Mouse (Mus musculus) stomach, postnatal 0 days (tissue): ENCODE measurements around the gene Gm21977. TPM values are rescaled to one million over a fixed set of nuclear protein-coding genes. Genes with fewer than 3 reads are reported as not detected.
"Not testable (repeated sequence)": the region's sequence is repeated elsewhere in the genome, so short reads cannot be mapped to it uniquely, and the experiment has no call there.

ENCODE experiments used
- ATAC-seq: fragments of 200-750 bp; cut with Nextera tagmentation; 2 replicates; pipeline ENCODE4 v1.8.0; 2017; ENCODE audit not compliant: low FRiP score, low TSS enrichment
- DNase-seq: peaks from one replicate; pipeline ENCODE4 v3.0.0-alpha.2; 2016; ENCODE audit warnings: low spot score
- H3K27ac ChIP-seq: fragments of 300-500 bp; sonication (generic); replicated peaks from 2 replicates; pipeline ENCODE4 v1.5.1; 2014; ENCODE audit warnings: mild to moderate bottlenecking, control low read depth
- H3K27me3 ChIP-seq: fragments of 300-500 bp; sonication (generic); 2 replicates; pipeline ENCODE4 v1.6.1; 2014; ENCODE audit warnings: low read length; ENCODE audit not compliant: control insufficient read depth, insufficient read depth
- H3K36me3 ChIP-seq: fragments of 300-500 bp; sonication (generic); 2 replicates; pipeline ENCODE4 v1.6.1; 2014; ENCODE audit warnings: low read length, mixed read lengths; ENCODE audit not compliant: control insufficient read depth, insufficient read depth
- H3K4me1 ChIP-seq: fragments of 300-500 bp; sonication (generic); replicated peaks from 2 replicates; pipeline ENCODE4 v1.6.1; 2014; ENCODE audit warnings: antibody characterized with exemption; ENCODE audit not compliant: control insufficient read depth, insufficient read depth
- H3K4me2 ChIP-seq: fragments of 300-500 bp; sonication (generic); replicated peaks from 2 replicates; pipeline ENCODE4 v1.6.1; 2014; ENCODE audit warnings: low read depth, mild to moderate bottlenecking, control low read depth, moderate library complexity
- H3K4me3 ChIP-seq: fragments of 300-500 bp; sonication (generic); 2 replicates; pipeline ENCODE4 v1.5.1; 2014; ENCODE audit warnings: low read depth, low read length, control low read depth
- H3K9ac ChIP-seq: fragments of 300-500 bp; sonication (generic); 2 replicates; pipeline ENCODE4 v1.6.1; 2014; ENCODE audit warnings: mild to moderate bottlenecking, low read length, control low read depth, mixed read lengths
- H3K9me3 ChIP-seq: fragments of 300-500 bp; sonication (generic); 2 replicates; pipeline ENCODE4 v1.6.1; 2016; ENCODE audit warnings: low read length; ENCODE audit not compliant: control insufficient read depth
- WGBS: fragments of 180-500 bp; shearing (Covaris S2); extraction: QIAGEN DNeasy Blood & Tissue Kit; methylation state at CpG from one replicate; pipeline ENCODE4 v1.1.7; 2014; 5-methylcytosine and 5-hydroxymethylcytosine counted together
- polyA plus RNA-seq: library from polyadenylated mRNA; unstranded; fragments of >200 nt; fragmentation: Nextera tagmentation; extraction: Ambion mirVana; gene quantifications from 2 replicates; pipeline ENCODE4 v1.2.1, GENCODE M21; 2015

Gm21977 gene
- polyA plus RNA-seq, result not detected in 2 replicates

DNA sequence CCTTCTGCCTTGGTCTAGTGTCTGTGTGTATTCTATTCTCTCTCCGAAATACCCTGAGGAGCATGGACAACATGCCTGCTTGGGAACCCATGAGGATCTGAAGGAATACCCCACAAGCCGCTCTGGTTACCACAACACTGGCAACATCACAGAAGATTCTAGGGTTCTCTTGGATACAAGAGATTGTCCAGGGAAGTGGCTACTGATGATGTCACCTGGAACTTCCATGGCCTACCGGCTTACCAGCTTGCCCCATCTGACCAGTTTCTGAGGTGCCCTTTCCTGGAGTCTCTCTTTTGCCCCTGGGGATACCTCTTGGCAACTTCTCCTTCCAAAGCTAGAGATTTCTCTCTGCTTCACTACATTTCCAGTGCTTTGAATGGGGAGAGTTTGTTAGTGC is at the start of gene Gm21977:
Gene Gm21977, minus strand, starts transcription at position 101 of the 400 bp plus-strand sequence.
- no CpG with 5 or more reads among the region's 3 CpGs for WGBS
- not testable (repeated sequence) for H3K27ac ChIP-seq, H3K9me3 ChIP-seq, ATAC-seq, H3K4me3 ChIP-seq, H3K4me2 ChIP-seq, H3K36me3 ChIP-seq, H3K27me3 ChIP-seq, DNase-seq, H3K9ac ChIP-seq, H3K4me1 ChIP-seq

Other genes starting within 250 kb of the Gm21977 start
- not detected in 2 replicates for gene Gm3633, start 211.6 kb downstream of the Gm21977 start, polyA plus RNA-seq
- gene Gm10378, start 197.5 kb downstream of the Gm21977 start, polyA plus RNA-seq, result not detected in 2 replicates
- gene Gm3015, start 84.7 kb downstream of the Gm21977 start, polyA plus RNA-seq, result not detected in 2 replicates
- gene Gm10377, start 55.5 kb downstream of the Gm21977 start, polyA plus RNA-seq, result not detected in 2 replicates
- gene Gm8082, start 140.1 kb upstream of the Gm21977 start, polyA plus RNA-seq, result not detected in 2 replicates
- gene Gm10376, start 162.2 kb upstream of the Gm21977 start, polyA plus RNA-seq, result not detected in 2 replicates
- gene Gm8094, start 223.2 kb upstream of the Gm21977 start, polyA plus RNA-seq, result not detected in 2 replicates
- not detected in 2 replicates for gene Gm8104, start 247.1 kb upstream of the Gm21977 start, polyA plus RNA-seq